Mouse (Mus musculus) forebrain, embryonic 14.5 days (tissue): ENCODE results near the gene Arpin. TPM values are rescaled to one million over a fixed set of nuclear protein-coding genes. Genes with fewer than 3 reads are reported as not detected.

Experiments
- ATAC-seq: fragments of 200-750 bp; cut with Nextera tagmentation; 2 replicates; pipeline ENCODE4 v1.8.0; 2017; ENCODE audit warnings: mild to moderate bottlenecking, moderate library complexity
- DNase-seq: peaks from one replicate; pipeline ENCODE4 v3.0.0-alpha.2; 2015; ENCODE audit warnings: low spot score
- H3K27ac ChIP-seq: fragments of 300-500 bp; sonication (generic); 2 replicates; pipeline ENCODE4 v1.5.1; 2014; ENCODE audit warnings: low read depth, mild to moderate bottlenecking, control low read depth, low read length, moderate library complexity
- H3K27me3 ChIP-seq: fragments of 300-500 bp; sonication (generic); replicated peaks from 2 replicates; pipeline ENCODE4 v1.6.1; 2014; ENCODE audit warnings: low read length, control low read depth, mixed read lengths; ENCODE audit not compliant: control insufficient read depth, insufficient read depth
- H3K36me3 ChIP-seq: fragments of 300-500 bp; sonication (generic); 2 replicates; pipeline ENCODE4 v1.6.1; 2014; ENCODE audit warnings: low read length, control low read depth; ENCODE audit not compliant: control insufficient read depth, insufficient read depth
- H3K4me1 ChIP-seq: fragments of 300-500 bp; sonication (generic); 2 replicates; pipeline ENCODE4 v1.6.1; 2014; ENCODE audit warnings: antibody characterized with exemption, low read length, control low read depth; ENCODE audit not compliant: control insufficient read depth, insufficient read depth
- H3K4me2 ChIP-seq: fragments of 300-500 bp; sonication (generic); 2 replicates; pipeline ENCODE4 v1.6.1; 2014; ENCODE audit warnings: mild to moderate bottlenecking, control low read depth, low read length
- H3K4me3 ChIP-seq: fragments of 300-500 bp; sonication (generic); 2 replicates; pipeline ENCODE4 v1.5.1; 2014; ENCODE audit warnings: low read depth, low read length, control low read depth
- H3K9ac ChIP-seq: fragments of 300-500 bp; sonication (generic); 2 replicates; pipeline ENCODE4 v1.6.1; 2014; ENCODE audit warnings: mild to moderate bottlenecking, low read length, control low read depth, moderate library complexity
- H3K9me3 ChIP-seq: fragments of 300-500 bp; sonication (generic); replicated peaks from 2 replicates; pipeline ENCODE4 v1.6.1; 2016; ENCODE audit warnings: low read length, control low read depth, mixed read lengths; ENCODE audit not compliant: control insufficient read depth
- WGBS: fragments of 180-500 bp; shearing (Covaris S2); extraction: QIAGEN DNeasy Blood & Tissue Kit; methylation state at CpG from one replicate; pipeline ENCODE4 v1.1.7; 2014; 5-methylcytosine and 5-hydroxymethylcytosine counted together
- microRNA-seq: library from miRNA; unstranded; fragments of <30 nt; microRNA quantifications from one replicate; pipeline ENCODE4, GENCODE M21; 2016
- polyA plus RNA-seq: library from polyadenylated mRNA; unstranded; fragments of >200 nt; fragmentation: Nextera tagmentation; extraction: Ambion mirVana; gene quantifications from 2 replicates; pipeline ENCODE4 v1.2.1, GENCODE M21; 2014

Gene Arpin
- polyA plus RNA-seq, 1 experiment from 2014 or later, result 17.3 TPM

- Histone ChIP-seq H3K27ac (no peak overlapping the region), H3K4me1 (no peaks in the 10 kb centered on the region), H3K27me3 (no peaks in the 10 kb centered on the region), H3K36me3 (peaks cover 52% of the 10 kb centered on the region), H3K4me3 (no peak overlapping the region), H3K9me3 (no peaks in the 10 kb centered on the region), H3K4me2 (no peak overlapping the region), H3K9ac (no peak overlapping the region)
- 93% methylated on average over 7 of the region's 7 CpGs for WGBS
- ATAC-seq (no peak), DNase-seq (no peak)
Observed at GRCm38 (mm10) chr7:79883613-79884334, 51.4 kb downstream of the Arpin start.

GRCm38 (mm10) chr7:79881901-79882300 lies 53.3 kb downstream of the Arpin start:
- H3K36me3 ChIP-seq, result peaks cover 48% of the 10 kb centered on the region
- no peak for ATAC-seq
- no peak overlapping the region for H3K27ac ChIP-seq
- no peak for DNase-seq
- no peak overlapping the region for H3K4me3 ChIP-seq
- 95% methylated on average over 6 of the region's 6 CpGs for WGBS
- no peak overlapping the region for H3K9ac ChIP-seq
- no peaks in the 10 kb centered on the region for H3K27me3 ChIP-seq
- no peak overlapping the region for H3K4me2 ChIP-seq
- H3K9me3 ChIP-seq, result no peaks in the 10 kb centered on the region
- H3K4me1 ChIP-seq, result no peaks in the 10 kb centered on the region

GRCm38 (mm10) chr7:79880998-79881397 lies 54.2 kb downstream of the Arpin start:
- 63% methylated on average over 3 of the region's 3 CpGs for WGBS
- ATAC-seq, result no peak

GRCm38 (mm10) chr7:79880033-79880432 lies 55.1 kb downstream of the Arpin start:
- WGBS, result 95% methylated on average over 6 of the region's 6 CpGs

More at GRCm38 (mm10) chr7:79880998-79881397, 54.2 kb downstream of the Arpin start:
- Histone ChIP-seq H3K9ac (no peak overlapping the region), H3K36me3 (peaks cover 52% of the 10 kb centered on the region), H3K9me3 (no peaks in the 10 kb centered on the region), H3K27me3 (no peaks in the 10 kb centered on the region), H3K4me1 (no peaks in the 10 kb centered on the region), H3K4me3 (no peak overlapping the region), H3K27ac (no peak overlapping the region), H3K4me2 (no peak overlapping the region)
- DNase-seq, result no peak

GRCm38 (mm10) chr7:79878455-79879025 lies 56.6 kb downstream of the Arpin start:
- Histone ChIP-seq H3K9me3 (no peaks in the 10 kb centered on the region), H3K4me3 (no peak overlapping the region), H3K36me3 (peaks cover 41% of the 10 kb centered on the region), H3K27me3 (no peaks in the 10 kb centered on the region), H3K4me2 (no peak overlapping the region), H3K27ac (no peak overlapping the region), H3K9ac (no peak overlapping the region), H3K4me1 (no peaks in the 10 kb centered on the region)
- 66% methylated on average over 2 of the region's 2 CpGs for WGBS
- DNase-seq (no peak), ATAC-seq (no peak)

More at GRCm38 (mm10) chr7:79880033-79880432, 55.1 kb downstream of the Arpin start:
- H3K9ac ChIP-seq, result no peak overlapping the region
- no peak overlapping the region for H3K4me3 ChIP-seq
- DNase-seq, result no peak
- no peak overlapping the region for H3K27ac ChIP-seq
- H3K36me3 ChIP-seq, result peaks cover 45% of the 10 kb centered on the region
- ATAC-seq, result no peak
- H3K27me3 ChIP-seq, result no peaks in the 10 kb centered on the region
- H3K4me1 ChIP-seq, result no peaks in the 10 kb centered on the region
- H3K4me2 ChIP-seq, result no peak overlapping the region
- no peaks in the 10 kb centered on the region for H3K9me3 ChIP-seq

Small RNA genes lying within 50 kb of the gene (microRNA-seq; reads per million reads assigned to microRNA genes)
- not detected for gene Gm24541

Other genes starting within 250 kb of the Arpin start
- gene Kif7, start 219.6 kb downstream of the Arpin start, polyA plus RNA-seq, result 1.9 and 2.5 TPM in 2 replicates
- gene Plin1, start 202.5 kb downstream of the Arpin start, polyA plus RNA-seq, result not detected in 2 replicates
- 15.1 and 16.7 TPM in 2 replicates for gene Pex11a, start 192.2 kb downstream of the Arpin start, polyA plus RNA-seq
- gene Wdr93, start 192.2 kb downstream of the Arpin start, polyA plus RNA-seq, result 0.46 and 0.52 TPM in 2 replicates
- gene Mesp1, start 141.6 kb downstream of the Arpin start, polyA plus RNA-seq, result not detected in 2 replicates
- gene Mesp2, start 124.6 kb downstream of the Arpin start, polyA plus RNA-seq, result 1.9 and 2.2 TPM in 2 replicates
- 2.7 and 4.2 TPM in 2 replicates for gene Anpep, start 74.3 kb downstream of the Arpin start, polyA plus RNA-seq
- 50.5 and 52.5 TPM in 2 replicates for gene Ap3s2, start 14.7 kb downstream of the Arpin start, polyA plus RNA-seq
- gene Zfp710, start 89.5 kb upstream of the Arpin start, polyA plus RNA-seq, result 17.6 and 18.3 TPM in 2 replicates
- gene Idh2, start 180.0 kb upstream of the Arpin start, polyA plus RNA-seq, result 315 and 338 TPM in 2 replicates